Mouse (Mus musculus) ZHBTc4 (cell line): Measurements from ENCODE around the gene Pgs1.

Source experiments
- DNase-seq: peaks from one replicate; pipeline ENCODE4 v3.0.0-alpha.2; 2011; ENCODE audit warnings: low read depth, low spot score

Gene Pgs1

GRCm38 (mm10) chr11:118000565-118001215 is 14.6 kb downstream of the Pgs1 start:
- peak; percentile 68 for DNase-seq

- DNase-seq: no peak
Measured at GRCm38 (mm10) chr11:118003176-118003575, 17.1 kb downstream of the Pgs1 start.

GRCm38 (mm10) chr11:118003718-118004117 is 17.6 kb downstream of the Pgs1 start:
- DNase-seq: no peak

GRCm38 (mm10) chr11:118004217-118004616 is 18.1 kb downstream of the Pgs1 start:
- DNase-seq: no peak

GRCm38 (mm10) chr11:118007460-118008143 is 21.5 kb downstream of the Pgs1 start:
- DNase-seq: peak; percentile 93

GRCm38 (mm10) chr11:118008144-118008805 is 22.2 kb downstream of the Pgs1 start:
- DNase-seq: no peak

- no peak for DNase-seq
Measured at GRCm38 (mm10) chr11:118008843-118009242, 22.8 kb downstream of the Pgs1 start.

- peak; percentile 48 for DNase-seq
Measured at GRCm38 (mm10) chr11:118009865-118010571, 23.9 kb downstream of the Pgs1 start.

GRCm38 (mm10) chr11:118012595-118012994 is 26.5 kb downstream of the Pgs1 start:
- DNase-seq: no peak

GRCm38 (mm10) chr11:118013339-118013738 is 27.2 kb downstream of the Pgs1 start:
- DNase-seq: no peak

- no peak for DNase-seq
Measured at GRCm38 (mm10) chr11:118014391-118014995, 28.4 kb downstream of the Pgs1 start.

- DNase-seq: no peak
Measured at GRCm38 (mm10) chr11:118015381-118016145, 29.5 kb downstream of the Pgs1 start.

- DNase-seq: peak; percentile 87
Measured at GRCm38 (mm10) chr11:118018328-118018727, 32.2 kb downstream of the Pgs1 start.

GRCm38 (mm10) chr11:118021806-118022205 is 35.7 kb downstream of the Pgs1 start:
- DNase-seq: peak; percentile 80

- DNase-seq: no peak
Measured at GRCm38 (mm10) chr11:118023475-118023874, 37.4 kb downstream of the Pgs1 start.

GRCm38 (mm10) chr11:118024111-118024510 is 38.0 kb downstream of the Pgs1 start:
- no peak for DNase-seq

GRCm38 (mm10) chr11:118029170-118029569 is 43.1 kb downstream of the Pgs1 start:
- DNase-seq: peak; percentile 61

- no peak for DNase-seq
Measured at GRCm38 (mm10) chr11:118031134-118031533, 45.0 kb downstream of the Pgs1 start.

- no peak for DNase-seq
Measured at GRCm38 (mm10) chr11:118034395-118034794, 48.3 kb downstream of the Pgs1 start.

GRCm38 (mm10) chr11:118035068-118035467 is 49.0 kb downstream of the Pgs1 start:
- DNase-seq: peak; percentile 63

GRCm38 (mm10) chr11:118042791-118043190 is 56.7 kb downstream of the Pgs1 start:
- no peak for DNase-seq
